Mouse (Mus musculus): ENCODE measurements around the gene Mrpl24. TPM values are rescaled to one million over a fixed set of nuclear protein-coding genes. Genes with fewer than 3 reads are reported as not detected.

Gene Mrpl24
- polyA plus RNA-seq, 1 experiment from 2014 or later = 80.6 TPM

DNA sequence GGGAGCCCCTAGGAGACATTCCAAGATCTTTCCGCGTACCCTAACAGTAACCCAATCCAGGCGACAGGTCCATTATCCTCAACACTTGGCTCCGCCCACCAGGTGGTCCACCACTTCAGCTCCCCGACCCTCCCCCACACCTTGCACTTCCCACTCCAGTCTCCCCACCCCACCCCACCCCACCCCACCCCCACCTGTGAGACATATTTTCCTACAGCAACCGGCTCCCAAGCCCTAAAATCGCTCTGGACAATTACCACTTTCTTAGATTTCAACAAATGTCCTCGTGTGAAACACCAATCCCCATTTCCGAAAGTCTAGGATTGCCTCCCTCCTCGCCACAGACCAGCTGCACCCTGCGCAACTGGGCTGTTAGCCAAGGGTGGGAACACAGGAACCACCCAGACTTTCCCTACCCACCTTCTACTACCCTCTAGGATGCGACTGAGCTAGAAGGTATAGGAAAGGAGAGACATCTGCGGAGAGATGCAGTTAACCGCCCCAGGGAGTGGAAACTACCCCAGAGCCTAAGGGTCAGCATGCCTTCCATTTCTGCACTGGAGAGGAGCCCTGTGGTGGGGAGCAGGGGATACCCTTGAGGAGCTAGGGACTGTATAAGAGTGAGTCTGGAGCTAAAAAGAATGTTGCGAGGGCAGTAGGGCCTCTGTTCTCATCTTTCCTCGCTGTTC lies 30.1 kb downstream of the Mrpl24 start:
- no peak overlapping the region for H3K9ac ChIP-seq (ENCODE audit: low read depth, low read length)
- no peak overlapping the region for H3K27ac ChIP-seq (ENCODE audit: low read length)
- WGBS = 26% methylated on average over 16 of the region's 16 CpGs

DNA sequence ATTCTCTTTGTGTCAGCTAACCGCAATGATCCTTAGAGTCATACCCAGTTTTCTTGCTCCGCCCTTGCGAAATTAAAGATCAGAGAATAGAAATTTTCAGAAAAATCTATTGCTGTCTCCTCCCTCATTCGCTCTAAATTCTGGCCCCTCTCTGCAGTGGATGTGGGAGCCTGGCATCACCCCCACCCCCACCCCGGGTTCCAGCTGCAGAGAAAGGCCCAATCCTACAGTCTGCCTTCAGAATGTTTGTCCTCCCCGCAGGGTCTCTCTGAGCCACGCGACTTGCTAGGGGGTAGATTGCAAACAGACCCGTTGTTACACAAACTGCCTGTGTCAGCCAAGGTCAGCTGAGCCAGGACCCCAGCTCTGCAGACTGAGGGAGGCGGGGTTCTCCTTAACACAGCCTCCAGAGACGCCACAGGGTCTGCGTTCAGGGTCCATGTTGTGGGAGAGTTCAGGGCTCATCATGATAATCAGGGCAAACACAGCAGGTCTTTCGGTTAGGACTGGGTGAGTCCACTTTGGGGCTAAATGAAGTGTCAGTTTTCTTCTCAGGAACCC lies 30.7 kb downstream of the Mrpl24 start:
- no peak overlapping the region for H3K9ac ChIP-seq (ENCODE audit: low read depth, low read length)
- no peak overlapping the region for H3K27ac ChIP-seq (ENCODE audit: low read length)
- ATAC-seq = no peak
- peaks cover 29% of the 10 kb centered on the region for H3K27me3 ChIP-seq (replicated peaks; ENCODE audit: control insufficient read depth, insufficient read depth, low read length)
- no peaks in the 10 kb centered on the region for H3K9me3 ChIP-seq (ENCODE audit: control insufficient read depth, low read length)
- peaks cover 25% of the 10 kb centered on the region for H3K4me1 ChIP-seq (ENCODE audit: control insufficient read depth, insufficient read depth, low read length)
- WGBS = 25% methylated on average over 13 of the region's 13 CpGs
- H3K36me3 ChIP-seq (ENCODE audit: control insufficient read depth, insufficient read depth, low read length) = no peaks in the 10 kb centered on the region
- H3K4me3 ChIP-seq (ENCODE audit: low read length) = no peak overlapping the region
- H3K4me2 ChIP-seq (ENCODE audit: low read depth, low read length) = no peak overlapping the region

More for the DNA sequence above, 30.1 kb downstream of the Mrpl24 start:
- Histone ChIP-seq H3K4me1 (ENCODE audit: control insufficient read depth, insufficient read depth, low read length) (peaks cover 25% of the 10 kb centered on the region), H3K4me2 (ENCODE audit: low read depth, low read length) (0 out of 2 replicates have a peak overlapping the region, but pooled peaks have one; percentile 46), H3K36me3 (ENCODE audit: control insufficient read depth, insufficient read depth, low read length) (no peaks in the 10 kb centered on the region), H3K27me3 (replicated peaks; ENCODE audit: control insufficient read depth, insufficient read depth, low read length) (peaks cover 29% of the 10 kb centered on the region), H3K9me3 (ENCODE audit: control insufficient read depth, low read length) (no peaks in the 10 kb centered on the region), H3K4me3 (ENCODE audit: low read length) (no peak overlapping the region)
- ATAC-seq = no peak

DNA sequence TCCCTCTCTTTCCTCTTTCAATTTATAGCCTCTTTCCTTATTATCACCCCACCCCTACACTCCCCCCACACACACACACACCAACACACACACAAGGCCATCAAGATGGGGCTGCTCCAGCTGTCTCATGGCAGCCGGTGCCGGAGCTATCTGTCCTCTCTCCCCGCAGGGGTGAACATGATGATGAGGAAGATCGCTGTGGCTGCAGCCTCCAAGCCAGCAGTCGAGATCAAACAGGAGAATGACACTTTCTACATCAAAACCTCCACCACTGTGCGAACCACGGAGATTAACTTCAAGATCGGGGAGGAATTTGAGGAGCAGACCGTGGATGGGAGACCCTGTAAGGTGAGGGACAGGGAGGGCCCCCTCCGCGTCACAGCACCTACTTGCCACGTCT lies 32.6 kb downstream of the Mrpl24 start:
- WGBS = 27% methylated on average over 12 of the region's 12 CpGs
- H3K9me3 ChIP-seq (ENCODE audit: control insufficient read depth, low read length) = no peaks in the 10 kb centered on the region
- ATAC-seq = no peak
- no peaks in the 10 kb centered on the region for H3K36me3 ChIP-seq (ENCODE audit: control insufficient read depth, insufficient read depth, low read length)
- no peak overlapping the region for H3K27ac ChIP-seq (ENCODE audit: low read length)
- H3K4me1 ChIP-seq (ENCODE audit: control insufficient read depth, insufficient read depth, low read length) = peaks cover 20% of the 10 kb centered on the region
- peaks cover 18% of the 10 kb centered on the region for H3K27me3 ChIP-seq (replicated peaks; ENCODE audit: control insufficient read depth, insufficient read depth, low read length)
- peak overlapping the region; percentile 46 for H3K4me2 ChIP-seq (ENCODE audit: low read depth, low read length)
- H3K9ac ChIP-seq (ENCODE audit: low read depth, low read length) = peak overlapping the region; percentile 35
- peak overlapping the region; percentile 9; the same call in 1 of the 2 replicates for H3K4me3 ChIP-seq (ENCODE audit: low read length)

DNA sequence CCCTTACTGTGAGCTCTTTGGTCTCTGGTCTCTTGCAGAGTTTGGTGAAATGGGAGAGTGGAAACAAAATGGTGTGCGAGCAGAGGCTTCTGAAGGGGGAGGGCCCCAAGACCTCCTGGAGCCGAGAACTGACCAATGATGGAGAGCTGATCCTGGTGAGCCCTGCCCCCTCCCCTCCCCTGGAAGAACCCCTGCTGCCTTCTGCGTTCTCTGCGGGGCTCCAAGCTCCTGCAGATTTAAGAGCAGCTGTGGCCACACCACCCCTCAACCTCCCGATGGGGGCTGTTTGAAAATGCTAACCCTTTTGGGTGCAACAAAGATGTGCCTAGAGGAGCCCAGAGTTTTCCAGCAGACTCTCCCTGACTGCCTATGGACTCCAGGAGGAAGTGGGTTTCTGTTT lies 33.1 kb downstream of the Mrpl24 start:
- Histone ChIP-seq H3K4me3 (ENCODE audit: low read length) (peak overlapping the region; percentile 9; the same call in 1 of the 2 replicates), H3K4me1 (ENCODE audit: control insufficient read depth, insufficient read depth, low read length) (peaks cover 19% of the 10 kb centered on the region), H3K9ac (ENCODE audit: low read depth, low read length) (peak overlapping the region; percentile 35), H3K9me3 (ENCODE audit: control insufficient read depth, low read length) (no peaks in the 10 kb centered on the region), H3K27me3 (replicated peaks; ENCODE audit: control insufficient read depth, insufficient read depth, low read length) (peaks cover 18% of the 10 kb centered on the region), H3K4me2 (ENCODE audit: low read depth, low read length) (peak overlapping the region; percentile 46), H3K36me3 (ENCODE audit: control insufficient read depth, insufficient read depth, low read length) (no peaks in the 10 kb centered on the region), H3K27ac (ENCODE audit: low read length) (peak overlapping the region; percentile 23; the same call in 1 of the 2 replicates)
- 14% methylated on average over 5 of the region's 5 CpGs for WGBS
- peak; percentile 76 for ATAC-seq

DNA sequence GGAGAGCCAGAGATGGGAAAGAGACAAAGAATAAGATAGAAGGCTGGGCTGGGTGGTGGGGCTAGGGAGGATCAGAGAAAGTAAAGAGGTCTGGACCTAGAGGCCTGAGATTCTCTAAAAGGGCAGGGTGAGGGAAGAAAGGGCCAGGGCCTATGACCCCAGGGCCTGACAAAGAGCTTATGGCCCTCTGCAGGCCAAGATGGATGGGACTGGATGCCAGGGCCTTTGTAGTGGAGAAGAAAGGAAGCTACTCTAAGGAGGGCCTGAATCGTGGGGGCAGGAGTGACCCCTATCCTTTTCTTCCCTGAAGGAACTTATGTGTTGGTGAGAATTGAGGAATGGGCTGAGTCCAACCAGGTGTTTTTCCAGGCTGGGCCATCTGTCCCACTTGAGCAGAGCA lies 38.8 kb downstream of the Mrpl24 start:
- Histone ChIP-seq H3K4me1 (ENCODE audit: control insufficient read depth, insufficient read depth, low read length) (0 out of 2 replicates have a peak, but pooled peaks cover 3% of the 10 kb centered on the region), H3K4me3 (ENCODE audit: low read length) (no peak overlapping the region), H3K9ac (ENCODE audit: low read depth, low read length) (no peak overlapping the region), H3K9me3 (ENCODE audit: control insufficient read depth, low read length) (no peaks in the 10 kb centered on the region), H3K4me2 (ENCODE audit: low read depth, low read length) (no peak overlapping the region), H3K27me3 (replicated peaks; ENCODE audit: control insufficient read depth, insufficient read depth, low read length) (no peaks in the 10 kb centered on the region), H3K27ac (ENCODE audit: low read length) (no peak overlapping the region), H3K36me3 (ENCODE audit: control insufficient read depth, insufficient read depth, low read length) (no peaks in the 10 kb centered on the region)
- no peak for ATAC-seq
- 32% methylated on average over 1 of the region's 1 CpGs for WGBS

DNA sequence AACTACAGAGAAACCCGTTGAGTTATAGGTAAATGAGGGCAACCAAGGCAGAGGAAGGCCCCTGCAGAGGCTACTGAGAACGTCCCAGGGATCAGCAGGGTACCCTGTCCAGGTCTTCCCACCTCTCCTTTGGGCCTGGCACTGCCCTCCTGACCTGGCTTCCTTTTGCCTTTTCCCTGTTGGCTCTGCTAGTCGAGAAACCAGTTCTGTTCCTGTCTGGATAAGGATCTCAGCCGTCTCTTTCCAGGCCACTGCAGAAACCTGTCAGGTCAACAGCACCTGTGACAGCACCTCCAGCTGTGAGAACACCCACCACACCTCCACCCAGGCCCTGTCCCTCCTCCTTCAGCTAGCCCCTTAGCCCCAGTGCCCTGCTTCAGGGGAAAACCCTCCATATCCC lies 39.2 kb downstream of the Mrpl24 start:
- 0 out of 2 replicates have a peak, but pooled peaks cover 3% of the 10 kb centered on the region for H3K4me1 ChIP-seq (ENCODE audit: control insufficient read depth, insufficient read depth, low read length)
- no peak overlapping the region for H3K9ac ChIP-seq (ENCODE audit: low read depth, low read length)
- no peaks in the 10 kb centered on the region for H3K27me3 ChIP-seq (replicated peaks; ENCODE audit: control insufficient read depth, insufficient read depth, low read length)
- H3K4me3 ChIP-seq (ENCODE audit: low read length) = no peak overlapping the region
- no peak for ATAC-seq
- H3K27ac ChIP-seq (ENCODE audit: low read length) = no peak overlapping the region
- 35% methylated on average over 4 of the region's 4 CpGs for WGBS
- H3K4me2 ChIP-seq (ENCODE audit: low read depth, low read length) = no peak overlapping the region
- no peaks in the 10 kb centered on the region for H3K9me3 ChIP-seq (ENCODE audit: control insufficient read depth, low read length)
- no peaks in the 10 kb centered on the region for H3K36me3 ChIP-seq (ENCODE audit: control insufficient read depth, insufficient read depth, low read length)

DNA sequence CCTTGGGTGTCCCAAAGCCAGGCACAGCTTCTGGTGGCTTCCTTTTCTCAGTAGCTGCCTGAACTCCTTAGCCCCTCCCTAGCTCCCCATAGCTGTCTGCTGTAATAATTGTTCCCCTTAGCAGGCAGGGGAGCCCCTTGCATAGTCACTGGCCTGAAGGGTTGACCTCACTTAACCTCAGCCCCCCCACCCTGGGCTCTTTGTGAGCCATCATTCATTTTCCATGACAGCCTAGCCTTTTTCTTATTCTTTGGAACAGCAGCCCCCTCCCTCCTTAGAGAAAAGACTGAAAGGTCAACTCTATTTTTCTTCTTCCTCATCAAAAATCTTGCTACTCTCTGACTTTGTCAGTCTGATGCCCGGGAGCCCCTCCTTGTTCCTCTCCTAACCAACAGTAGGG lies 39.7 kb downstream of the Mrpl24 start:
- H3K27me3 ChIP-seq (replicated peaks; ENCODE audit: control insufficient read depth, insufficient read depth, low read length) = no peaks in the 10 kb centered on the region
- no peak overlapping the region for H3K9ac ChIP-seq (ENCODE audit: low read depth, low read length)
- 0 out of 2 replicates have a peak, but pooled peaks cover 3% of the 10 kb centered on the region for H3K4me1 ChIP-seq (ENCODE audit: control insufficient read depth, insufficient read depth, low read length)
- no peaks in the 10 kb centered on the region for H3K36me3 ChIP-seq (ENCODE audit: control insufficient read depth, insufficient read depth, low read length)
- no peak for ATAC-seq
- H3K9me3 ChIP-seq (ENCODE audit: control insufficient read depth, low read length) = no peaks in the 10 kb centered on the region
- no peak overlapping the region for H3K27ac ChIP-seq (ENCODE audit: low read length)
- 61% methylated on average over 1 of the region's 1 CpGs for WGBS
- no peak overlapping the region for H3K4me3 ChIP-seq (ENCODE audit: low read length)
- H3K4me2 ChIP-seq (ENCODE audit: low read depth, low read length) = no peak overlapping the region

DNA sequence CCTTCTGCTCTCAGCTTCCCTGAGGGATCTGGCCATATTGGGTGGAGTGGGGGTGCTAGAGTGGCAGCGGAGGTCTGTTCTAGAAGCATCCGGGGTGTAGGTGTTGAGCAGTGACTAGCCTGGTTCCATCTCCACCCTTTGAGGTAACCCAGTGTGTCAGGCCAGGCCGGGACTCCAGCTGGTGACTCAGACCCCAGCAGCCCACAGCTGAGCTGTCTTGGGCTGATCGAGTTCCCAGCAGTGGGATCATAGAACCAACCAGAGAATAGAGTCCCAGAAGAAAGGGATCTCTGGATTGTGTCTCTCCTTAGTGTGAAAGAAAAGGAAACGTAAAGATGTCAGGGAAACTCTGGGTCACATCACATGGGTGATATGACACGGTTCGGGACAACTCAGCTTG lies 40.1 kb downstream of the Mrpl24 start:
- 64% methylated on average over 7 of the region's 7 CpGs for WGBS

DNA sequence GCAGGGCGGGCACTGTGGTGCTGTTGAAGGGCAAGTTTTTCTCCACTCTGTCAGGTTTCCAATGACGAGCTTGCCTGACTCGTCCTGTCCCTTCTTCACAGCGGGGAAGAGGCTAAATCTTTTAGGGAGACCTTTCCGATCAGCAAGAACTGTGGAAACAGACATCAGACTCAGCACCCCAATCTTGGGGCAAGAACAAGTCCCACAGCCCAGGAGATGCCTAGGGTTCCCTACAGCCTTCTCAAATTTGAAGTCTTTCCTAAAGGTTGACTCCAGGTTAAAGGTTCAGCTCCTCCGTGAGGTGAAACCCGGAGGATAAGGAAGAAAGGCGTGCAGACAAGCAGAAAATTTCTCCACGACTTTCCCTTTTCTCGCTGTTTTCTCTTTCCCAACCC lies 40.9 kb downstream of the Mrpl24 start:
- H3K27ac ChIP-seq (ENCODE audit: low read length) = peak overlapping the region; percentile 87

More for the DNA sequence above, 40.1 kb downstream of the Mrpl24 start:
- no peak overlapping the region for H3K4me3 ChIP-seq (ENCODE audit: low read length)
- no peak overlapping the region for H3K9ac ChIP-seq (ENCODE audit: low read depth, low read length)
- ATAC-seq = no peak
- H3K4me2 ChIP-seq (ENCODE audit: low read depth, low read length) = no peak overlapping the region
- H3K9me3 ChIP-seq (ENCODE audit: control insufficient read depth, low read length) = no peaks in the 10 kb centered on the region
- no peaks in the 10 kb centered on the region for H3K36me3 ChIP-seq (ENCODE audit: control insufficient read depth, insufficient read depth, low read length)
- H3K27ac ChIP-seq (ENCODE audit: low read length) = no peak overlapping the region
- no peaks in the 10 kb centered on the region for H3K27me3 ChIP-seq (replicated peaks; ENCODE audit: control insufficient read depth, insufficient read depth, low read length)
- H3K4me1 ChIP-seq (ENCODE audit: control insufficient read depth, insufficient read depth, low read length) = 0 out of 2 replicates have a peak, but pooled peaks cover 3% of the 10 kb centered on the region

More for the DNA sequence above, 40.9 kb downstream of the Mrpl24 start:
- Histone ChIP-seq H3K27me3 (replicated peaks; ENCODE audit: control insufficient read depth, insufficient read depth, low read length) (no peaks in the 10 kb centered on the region), H3K36me3 (ENCODE audit: control insufficient read depth, insufficient read depth, low read length) (no peaks in the 10 kb centered on the region), H3K4me2 (ENCODE audit: low read depth, low read length) (peak overlapping the region; percentile 84), H3K9me3 (ENCODE audit: control insufficient read depth, low read length) (no peaks in the 10 kb centered on the region), H3K4me1 (ENCODE audit: control insufficient read depth, insufficient read depth, low read length) (0 out of 2 replicates have a peak, but pooled peaks cover 3% of the 10 kb centered on the region), H3K4me3 (ENCODE audit: low read length) (peak overlapping the region; percentile 54), H3K9ac (ENCODE audit: low read depth, low read length) (peak overlapping the region; percentile 67)
- no peak for ATAC-seq
- WGBS = 9% methylated on average over 10 of the region's 10 CpGs

Measured in intestine, embryonic 16.5 days (tissue).